Mouse (Mus musculus) midbrain, embryonic 12.5 days (tissue): ENCODE results near the gene Gm13279. TPM values are rescaled to one million over a fixed set of nuclear protein-coding genes. Genes with fewer than 3 reads are reported as not detected.
A peak's percentile ranks its signal among the peaks of the same experiment; 100 is the strongest.
"Not testable (repeated sequence)": the region's sequence is repeated elsewhere in the genome, so short reads cannot be mapped to it uniquely, and the experiment has no call there.

Experiments used
- ATAC-seq: fragments of 200-750 bp; cut with Nextera tagmentation; 2 replicates; pipeline ENCODE4 v1.8.0; 2017; ENCODE audit warnings: low read depth, moderate TSS enrichment, moderate library complexity; ENCODE audit not compliant: low FRiP score
- H3K27ac ChIP-seq: fragments of 300-500 bp; sonication (generic); replicated peaks from 2 replicates; pipeline ENCODE4 v1.5.1; 2016; ENCODE audit warnings: mild to moderate bottlenecking
- H3K27me3 ChIP-seq: fragments of 300-500 bp; sonication (generic); 2 replicates; pipeline ENCODE4 v1.6.1; 2016; ENCODE audit warnings: mild to moderate bottlenecking
- H3K36me3 ChIP-seq: fragments of 300-500 bp; sonication (generic); 2 replicates; pipeline ENCODE4 v1.6.1; 2016
- H3K4me1 ChIP-seq: fragments of 300-500 bp; sonication (generic); 2 replicates; pipeline ENCODE4 v1.6.1; 2016
- H3K4me2 ChIP-seq: fragments of 300-500 bp; sonication (generic); replicated peaks from 2 replicates; pipeline ENCODE4 v1.6.1; 2016; ENCODE audit warnings: mild to moderate bottlenecking, moderate library complexity
- H3K4me3 ChIP-seq: fragments of 300-500 bp; sonication (generic); 2 replicates; pipeline ENCODE4 v1.5.1; 2016; ENCODE audit warnings: mild to moderate bottlenecking
- H3K9ac ChIP-seq: fragments of 300-500 bp; sonication (generic); replicated peaks from 2 replicates; pipeline ENCODE4 v1.6.1; 2016; ENCODE audit warnings: mild to moderate bottlenecking, moderate library complexity
- H3K9me3 ChIP-seq: fragments of 300-500 bp; sonication (generic); 2 replicates; pipeline ENCODE4 v1.6.1; 2016; ENCODE audit warnings: mild to moderate bottlenecking
- WGBS: fragments of 180-500 bp; shearing (Covaris S2); methylation state at CpG from one replicate; pipeline ENCODE4 v1.1.7; 2016; 5-methylcytosine and 5-hydroxymethylcytosine counted together
- polyA plus RNA-seq: library from polyadenylated mRNA; unstranded; fragments of >200 nt; fragmentation: Nextera tagmentation; extraction: Ambion mirVana; gene quantifications from 2 replicates; pipeline ENCODE4 v1.2.1, GENCODE M21; 2016

The Gm13279 gene
- polyA plus RNA-seq, result not detected in 2 replicates

GRCm38 (mm10) chr4:88797097-88797496, at the start of gene Gm13279:
Gene Gm13279 (plus strand): TSS chr4:88797397.
- H3K36me3 ChIP-seq, H3K27ac ChIP-seq, H3K4me3 ChIP-seq, H3K4me1 ChIP-seq, H3K4me2 ChIP-seq, H3K9ac ChIP-seq, H3K9me3 ChIP-seq, H3K27me3 ChIP-seq, ATAC-seq: not testable (repeated sequence)
- WGBS, result no CpG with 5 or more reads among the region's 28 CpGs

GRCm38 (mm10) chr4:88749926-88750325, 47.3 kb upstream of the Gm13279 start:
- WGBS, result 68% methylated on average over 6 of the region's 6 CpGs
- H3K9me3 ChIP-seq, result no peaks in the 10 kb centered on the region

DNA sequence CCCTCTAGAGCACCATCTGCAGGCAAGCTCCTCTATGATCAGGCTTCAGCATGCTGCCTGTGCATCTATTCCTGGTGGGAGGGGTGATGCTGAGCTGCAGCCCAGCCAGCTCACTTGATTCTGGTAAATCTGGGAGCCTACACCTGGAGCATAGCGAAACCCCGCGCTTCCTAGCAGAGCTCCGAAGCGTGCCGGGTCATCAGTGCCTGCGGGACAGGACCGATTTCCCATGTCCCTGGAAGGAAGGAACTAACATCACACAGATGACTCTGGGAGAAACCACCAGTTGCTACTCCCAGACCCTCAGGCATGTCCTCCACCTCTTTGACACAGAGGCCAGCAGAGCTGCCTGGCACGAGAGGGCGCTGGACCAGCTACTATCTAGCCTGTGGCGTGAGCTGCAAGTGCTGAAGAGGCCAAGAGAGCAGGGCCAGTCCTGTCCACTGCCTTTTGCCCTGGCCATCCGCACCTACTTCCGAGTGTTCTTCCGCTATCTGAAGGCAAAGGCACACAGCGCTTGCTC, 42.3 kb upstream of the Gm13279 start, which contains the start of gene Gm13271:
Gene Gm13271 (plus strand): TSS at position 51 of the 523 bp plus-strand sequence.
- H3K4me3 ChIP-seq, H3K9me3 ChIP-seq: not testable (repeated sequence)
- WGBS, result 65% methylated on average over 15 of the region's 15 CpGs

More at GRCm38 (mm10) chr4:88749926-88750325, 47.3 kb upstream of the Gm13279 start:
- Histone ChIP-seq H3K36me3 (no peaks in the 10 kb centered on the region), H3K27me3 (no peaks in the 10 kb centered on the region), H3K4me3 (no peak overlapping the region), H3K4me1 (peaks cover 6% of the 10 kb centered on the region; the same call in 1 of the 2 replicates), H3K4me2 (no peak overlapping the region), H3K27ac (no peak overlapping the region), H3K9ac (no peak overlapping the region)
- ATAC-seq, result no peak

GRCm38 (mm10) chr4:88756581-88757513, 40.4 kb upstream of the Gm13279 start:
- not testable (repeated sequence) for H3K4me1 ChIP-seq, H3K36me3 ChIP-seq, ATAC-seq, H3K9me3 ChIP-seq, H3K27me3 ChIP-seq
- peak overlapping the region; percentile 76 for H3K4me2 ChIP-seq
- 12% methylated on average over 29 of the region's 31 CpGs for WGBS
- peak overlapping the region; percentile 67 for H3K9ac ChIP-seq
- H3K4me3 ChIP-seq, result peak overlapping the region; percentile 49
- peak overlapping the region; percentile 74 for H3K27ac ChIP-seq

More for the DNA sequence above, 42.3 kb upstream of the Gm13279 start, which contains the start of gene Gm13271:
- ATAC-seq, H3K27me3 ChIP-seq, H3K27ac ChIP-seq, H3K4me1 ChIP-seq, H3K4me2 ChIP-seq, H3K9ac ChIP-seq, H3K36me3 ChIP-seq: not testable (repeated sequence)

- H3K36me3 ChIP-seq, H3K27me3 ChIP-seq, H3K4me1 ChIP-seq, H3K9me3 ChIP-seq: not testable (repeated sequence)
- ATAC-seq, result peak; percentile 100
- H3K4me2 ChIP-seq, result peak overlapping the region; percentile 76
- WGBS, result under 1% methylated on average over 21 of the region's 21 CpGs
- H3K4me3 ChIP-seq, result peak overlapping the region; percentile 49
- peak overlapping the region; percentile 67 for H3K9ac ChIP-seq
- peak overlapping the region; percentile 74 for H3K27ac ChIP-seq
Observed at GRCm38 (mm10) chr4:88757628-88758031, 39.6 kb upstream of the Gm13279 start.

GRCm38 (mm10) chr4:88758751-88759150, 38.4 kb upstream of the Gm13279 start:
- H3K9me3 ChIP-seq, H3K4me1 ChIP-seq, ATAC-seq, H3K4me3 ChIP-seq, H3K36me3 ChIP-seq, H3K9ac ChIP-seq, H3K4me2 ChIP-seq, H3K27ac ChIP-seq, H3K27me3 ChIP-seq: not testable (repeated sequence)
- WGBS, result 89% methylated on average over 9 of the region's 9 CpGs

DNA sequence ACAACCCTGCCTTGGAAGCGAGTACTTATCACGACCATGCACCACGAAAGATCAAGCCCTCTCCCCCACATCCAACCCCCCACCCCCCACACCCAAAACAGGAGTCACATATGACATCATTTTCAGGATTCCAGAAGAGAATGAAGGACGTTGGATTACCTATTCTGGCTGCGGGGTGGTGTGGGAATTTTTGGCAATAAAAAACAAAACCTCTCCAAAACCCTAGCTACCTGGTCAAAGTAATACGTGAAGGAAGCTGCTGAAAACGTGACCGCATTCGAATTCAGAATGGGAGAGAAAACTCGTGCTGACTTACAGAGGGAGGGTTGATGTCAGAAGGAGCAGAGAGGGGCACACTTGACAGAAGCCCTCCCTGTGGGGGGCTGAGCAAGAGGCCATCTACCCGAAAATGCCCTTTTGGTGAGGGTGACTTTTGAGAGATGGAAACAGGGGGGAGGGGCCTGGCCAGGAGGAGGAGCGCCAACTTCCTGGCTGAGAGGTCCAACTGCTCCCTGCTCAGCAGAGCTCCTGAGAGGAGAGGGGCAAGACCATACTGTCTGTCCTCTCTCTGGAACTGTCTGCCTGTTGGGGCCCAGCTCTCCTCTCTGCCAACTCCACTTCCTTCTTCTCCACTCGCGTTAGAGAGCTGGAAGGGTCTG, 37.5 kb upstream of the Gm13279 start, which contains the start of gene Gm13283:
Gene Gm13283 (plus strand): TSS at position 510 of the 659 bp plus-strand sequence.
- not testable (repeated sequence) for H3K9me3 ChIP-seq, H3K9ac ChIP-seq, H3K27me3 ChIP-seq, H3K27ac ChIP-seq, H3K4me1 ChIP-seq, ATAC-seq, H3K36me3 ChIP-seq
- Histone ChIP-seq H3K4me2 (peak within 1 kb of the TSS; percentile 50), H3K4me3 (peak within 1 kb of the TSS; percentile 32)
- WGBS, result 20% methylated on average over 11 of the region's 14 CpGs

DNA sequence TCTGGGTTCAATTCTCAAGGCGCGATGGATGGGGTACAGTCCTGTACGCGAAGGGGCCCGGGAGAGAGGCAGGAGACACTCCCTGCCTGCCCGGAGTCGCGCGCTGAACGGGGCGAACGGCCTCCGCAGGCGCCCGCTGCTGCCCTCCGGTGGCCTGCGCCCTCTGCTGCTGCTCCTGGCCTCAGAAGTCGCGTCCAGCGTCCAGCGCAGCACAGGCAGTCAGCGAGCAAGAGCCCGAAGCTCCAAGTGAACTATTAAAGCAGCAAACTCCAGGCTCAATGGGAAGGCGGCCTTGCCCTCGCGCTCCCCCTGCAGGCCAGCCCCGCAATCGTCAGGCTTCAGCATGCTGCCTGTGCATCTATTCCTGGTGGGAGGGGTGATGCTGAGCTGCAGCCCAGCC, 36.8 kb upstream of the Gm13279 start:
- not testable (repeated sequence) for H3K4me1 ChIP-seq, H3K9ac ChIP-seq, H3K27ac ChIP-seq, ATAC-seq, H3K9me3 ChIP-seq, H3K27me3 ChIP-seq, H3K36me3 ChIP-seq
- peak overlapping the region; percentile 32 for H3K4me3 ChIP-seq
- 0% methylated on average over 26 of the region's 28 CpGs for WGBS
- H3K4me2 ChIP-seq, result peak overlapping the region; percentile 50

GRCm38 (mm10) chr4:88761776-88762175, 35.4 kb upstream of the Gm13279 start:
- WGBS, result 72% methylated on average over 6 of the region's 8 CpGs
- not testable (repeated sequence) for H3K36me3 ChIP-seq, H3K4me2 ChIP-seq, H3K9me3 ChIP-seq, H3K27ac ChIP-seq, H3K4me3 ChIP-seq, H3K9ac ChIP-seq, ATAC-seq, H3K4me1 ChIP-seq, H3K27me3 ChIP-seq

- not testable (repeated sequence) for H3K9ac ChIP-seq, H3K9me3 ChIP-seq, H3K4me2 ChIP-seq, ATAC-seq, H3K27ac ChIP-seq, H3K4me3 ChIP-seq, H3K4me1 ChIP-seq, H3K27me3 ChIP-seq, H3K36me3 ChIP-seq
- whole genome bisulfite sequencing, result 58% methylated on average over 9 of the region's 9 CpGs
Observed at GRCm38 (mm10) chr4:88762341-88762740, 34.9 kb upstream of the Gm13279 start.

DNA sequence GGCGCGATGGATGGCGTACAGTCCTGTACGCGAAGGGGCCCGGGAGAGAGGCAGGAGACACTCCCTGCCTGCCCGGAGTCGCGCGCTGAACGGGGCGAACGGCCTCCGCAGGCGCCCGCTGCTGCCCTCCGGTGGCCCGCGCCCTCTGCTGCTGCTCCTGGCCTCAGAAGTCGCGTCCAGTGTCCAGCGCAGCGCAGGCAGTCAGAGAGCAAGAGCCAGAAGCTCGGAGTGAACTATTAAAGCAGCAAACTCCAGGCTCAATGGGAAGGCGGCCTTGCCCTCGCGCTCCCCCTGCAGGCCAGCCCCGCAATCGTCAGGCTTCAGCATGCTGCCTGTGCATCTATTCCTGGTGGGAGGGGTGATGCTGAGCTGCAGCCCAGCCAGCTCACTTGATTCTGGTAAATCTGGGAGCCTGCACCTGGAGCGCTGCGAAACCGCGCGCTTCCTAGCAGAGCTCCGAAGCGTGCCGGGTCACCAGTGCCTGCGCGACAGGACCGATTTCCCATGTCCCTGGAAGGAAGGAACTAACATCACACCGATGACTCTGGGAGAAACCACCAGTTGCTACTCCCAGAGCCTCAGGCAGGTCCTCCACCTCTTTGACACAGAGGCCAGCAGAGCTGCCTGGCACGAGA, 33.7 kb upstream of the Gm13279 start:
- not testable (repeated sequence) for H3K36me3 ChIP-seq, ATAC-seq, H3K27ac ChIP-seq, H3K4me1 ChIP-seq, H3K27me3 ChIP-seq, H3K9me3 ChIP-seq, H3K9ac ChIP-seq
- WGBS, result 3% methylated on average over 31 of the region's 42 CpGs
- Histone ChIP-seq H3K4me3 (peak overlapping the region; percentile 33), H3K4me2 (peak overlapping the region; percentile 52)
